Mouse (Mus musculus) cerebellum, adult 9-11 months (tissue): ENCODE results near the gene Nudt8.
"Not testable (repeated sequence)": the region's sequence is repeated elsewhere in the genome, so short reads cannot be mapped to it uniquely, and the experiment has no call there.

ENCODE experiments used
- DNase-seq: peaks from one replicate; pipeline ENCODE4 v3.0.0; 2022

Nudt8 gene

GRCm38 (mm10) chr19:4000119-4000900 lies at the start of gene Nudt8, which contains the start of gene Gm49405:
Gene Nudt8, plus strand, starts transcription at chr19:4000580.
Gene Gm49405, plus strand, starts transcription at chr19:4000626.
- peak; percentile 99 for DNase-seq

DNA sequence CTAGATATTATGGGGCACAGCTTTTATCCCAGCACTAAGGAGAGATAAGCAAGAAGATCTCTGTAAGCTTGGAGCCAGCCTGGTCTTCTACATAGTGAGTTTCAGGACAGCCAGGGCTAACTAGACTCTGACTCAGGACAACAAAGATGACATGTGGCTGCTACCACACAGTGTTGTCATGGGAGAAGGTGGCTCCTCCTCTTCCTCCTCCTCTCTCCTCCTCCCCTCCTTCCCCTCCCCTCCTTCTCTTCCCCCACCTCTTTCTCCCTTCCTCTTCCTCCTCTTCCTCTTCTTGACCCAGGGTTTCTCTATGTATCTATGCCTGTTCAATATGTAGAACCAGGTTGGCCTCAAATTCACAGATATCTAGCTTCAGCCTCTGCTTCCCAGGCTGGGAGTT lies 48.9 kb upstream of the Nudt8 start:
- no peak for DNase-seq

DNA sequence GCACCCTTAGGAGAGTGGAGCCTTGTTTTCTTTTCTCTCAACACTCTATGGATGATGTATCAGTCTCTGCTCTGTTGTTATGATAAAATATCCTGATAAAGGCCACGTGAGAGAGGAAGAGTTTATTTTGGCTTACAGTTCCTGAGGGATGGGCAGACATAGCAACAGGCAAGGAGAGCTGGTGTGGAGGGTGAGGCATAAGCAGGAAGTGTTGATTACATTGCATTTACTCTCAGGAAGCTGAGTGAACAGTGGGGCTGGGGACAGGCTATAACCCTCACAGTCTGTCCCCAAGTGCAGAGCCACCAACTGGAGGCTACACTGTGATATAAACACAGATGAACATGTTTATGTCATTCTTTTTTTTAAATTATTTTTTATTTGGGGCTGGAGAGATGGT lies 48.3 kb upstream of the Nudt8 start:
- no peak for DNase-seq

DNA sequence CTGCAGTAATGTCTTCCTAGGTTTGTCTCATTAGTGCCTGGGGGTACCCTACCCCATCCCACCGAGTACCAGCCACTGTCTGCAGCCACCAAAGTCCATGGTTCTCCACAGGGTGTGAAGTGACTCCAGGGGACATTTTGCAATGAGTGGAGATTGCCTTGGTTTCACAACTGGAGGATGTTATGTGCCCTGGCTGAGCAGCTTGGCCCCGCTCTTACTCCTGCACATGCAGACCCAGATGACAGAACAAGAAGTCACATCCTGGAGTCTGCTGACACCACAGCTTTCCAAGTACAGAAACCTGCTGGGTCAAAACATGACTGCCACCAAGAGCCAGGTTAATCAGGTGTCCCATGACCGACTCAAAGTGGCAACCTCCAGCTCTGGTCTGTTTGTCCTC lies 45.3 kb upstream of the Nudt8 start:
- DNase-seq: no peak

GRCm38 (mm10) chr19:3955804-3956203 lies 44.6 kb upstream of the Nudt8 start:
- no peak for DNase-seq

DNA sequence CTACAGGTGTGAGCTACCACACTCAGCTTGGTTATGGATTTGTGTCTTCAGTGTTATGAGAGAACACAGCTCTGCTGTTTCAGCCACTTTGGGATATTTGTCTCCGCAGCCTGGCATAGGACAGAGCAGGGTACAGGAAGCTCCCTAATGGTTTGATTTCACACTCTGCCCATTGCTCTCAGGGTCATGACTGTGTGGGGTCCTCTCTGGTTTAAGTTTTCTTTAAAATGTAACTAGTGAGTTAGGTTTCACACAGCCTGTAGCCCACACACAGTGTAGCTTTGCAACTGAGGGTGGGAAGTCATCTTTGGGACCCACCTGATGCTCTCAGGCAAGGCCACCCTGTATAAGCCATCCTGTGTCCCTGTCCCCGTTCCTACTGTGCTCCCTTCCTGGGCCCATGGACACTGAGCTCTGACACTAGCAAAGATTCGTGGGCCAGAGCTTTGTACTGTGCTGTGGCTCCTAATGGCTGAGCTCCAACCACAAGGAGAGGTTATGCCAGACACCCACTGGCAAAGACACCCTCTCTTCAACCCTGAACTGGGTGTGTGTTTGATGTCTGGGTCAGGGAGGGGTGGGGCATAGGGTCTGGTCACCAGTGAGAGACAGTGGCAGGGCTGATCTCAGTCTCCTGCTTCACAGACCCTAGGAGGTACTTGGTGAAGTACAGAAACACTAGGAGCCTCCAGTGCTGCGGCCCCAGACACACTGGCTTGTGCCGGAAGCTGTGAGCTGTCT lies 42.9 kb upstream of the Nudt8 start:
- DNase-seq: not testable (repeated sequence)

- no peak for DNase-seq
Measured at GRCm38 (mm10) chr19:3958470-3958869, 41.9 kb upstream of the Nudt8 start, which contains the start of gene Aldh3b3. Gene Aldh3b3, plus strand, starts transcription at chr19:3958645.

DNA sequence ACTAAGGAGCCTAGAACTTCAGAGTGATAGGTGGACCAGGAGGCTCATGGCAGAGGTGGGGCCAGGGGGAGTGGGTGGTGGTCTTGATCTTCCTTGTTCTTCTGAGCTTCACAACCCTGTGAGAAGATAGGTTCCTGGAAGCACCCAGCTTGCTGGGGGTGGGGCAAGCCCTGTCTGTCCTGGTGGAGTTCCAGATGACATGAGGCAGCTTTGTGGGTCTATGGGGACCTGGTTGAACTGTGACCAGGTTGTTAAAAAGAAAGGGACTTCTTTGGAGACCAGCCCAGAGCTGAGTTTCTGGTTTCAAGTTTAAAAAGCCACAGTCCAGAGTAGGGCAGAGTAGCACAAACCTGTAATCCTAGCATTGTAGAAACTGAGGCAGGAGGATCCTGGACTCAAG lies 41.4 kb upstream of the Nudt8 start:
- no peak for DNase-seq

DNA sequence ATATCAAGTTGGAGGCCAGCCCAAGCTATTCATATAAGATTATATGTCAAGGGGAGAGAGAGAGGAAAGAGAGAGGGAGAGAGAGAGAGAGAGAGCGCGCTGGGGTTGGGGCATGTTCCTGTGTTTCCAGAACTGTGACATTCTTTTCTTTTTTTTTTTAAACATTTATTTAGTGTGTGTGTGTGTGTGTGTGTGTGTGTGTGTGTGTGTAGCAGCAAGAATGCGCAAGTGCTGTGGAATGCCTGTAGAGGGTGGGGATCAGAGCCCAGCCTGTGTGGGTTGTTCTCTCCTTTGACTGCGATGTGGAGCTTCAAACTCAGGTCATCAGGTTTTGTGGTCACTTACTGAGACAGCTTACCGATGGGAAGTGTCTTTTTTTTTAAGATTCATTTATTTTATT lies 40.2 kb upstream of the Nudt8 start:
- DNase-seq: no peak

DNA sequence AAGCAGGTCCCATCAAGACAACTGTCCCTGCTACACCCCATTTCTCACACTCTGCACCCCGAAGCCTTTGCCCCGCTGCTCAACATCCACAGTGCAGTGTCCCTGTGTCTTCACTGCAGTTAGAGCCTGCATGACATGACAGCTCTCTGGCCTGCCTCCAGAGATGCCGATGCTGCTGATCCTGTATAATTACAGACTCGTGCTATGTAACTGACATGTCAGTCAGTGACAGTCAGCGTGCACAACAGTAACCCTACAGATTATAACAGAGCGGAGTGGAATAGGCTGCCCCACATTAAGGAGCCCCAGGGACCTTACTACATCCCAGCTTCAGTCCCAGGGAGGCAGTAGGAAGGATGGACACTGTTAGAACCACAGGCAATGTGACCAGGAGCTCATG lies 38.6 kb upstream of the Nudt8 start:
- not testable (repeated sequence) for DNase-seq

DNA sequence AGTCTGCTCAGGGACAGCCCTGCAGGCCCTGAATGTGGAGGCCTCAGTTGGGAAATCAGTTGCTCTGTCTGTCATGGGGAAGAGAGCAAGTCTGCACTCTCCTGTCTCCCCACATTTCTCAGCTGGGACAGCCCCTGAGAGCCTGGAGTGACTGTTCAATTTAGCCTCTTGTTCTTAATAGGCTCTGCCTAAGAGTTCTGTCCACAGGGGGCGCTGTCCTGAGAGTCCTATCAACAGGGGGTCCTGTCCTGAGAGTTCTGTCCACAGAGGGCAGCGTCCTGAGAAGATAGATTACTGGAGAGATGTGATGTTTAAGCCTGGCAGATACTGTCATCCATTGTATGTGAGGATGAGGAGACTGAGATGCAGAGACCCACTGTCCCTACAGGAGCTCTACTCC lies 37.9 kb upstream of the Nudt8 start:
- DNase-seq: no peak

- DNase-seq: no peak
Measured at GRCm38 (mm10) chr19:3964030-3964429, 36.4 kb upstream of the Nudt8 start.

- no peak for DNase-seq
Measured at GRCm38 (mm10) chr19:3966330-3967075, 33.9 kb upstream of the Nudt8 start.

DNA sequence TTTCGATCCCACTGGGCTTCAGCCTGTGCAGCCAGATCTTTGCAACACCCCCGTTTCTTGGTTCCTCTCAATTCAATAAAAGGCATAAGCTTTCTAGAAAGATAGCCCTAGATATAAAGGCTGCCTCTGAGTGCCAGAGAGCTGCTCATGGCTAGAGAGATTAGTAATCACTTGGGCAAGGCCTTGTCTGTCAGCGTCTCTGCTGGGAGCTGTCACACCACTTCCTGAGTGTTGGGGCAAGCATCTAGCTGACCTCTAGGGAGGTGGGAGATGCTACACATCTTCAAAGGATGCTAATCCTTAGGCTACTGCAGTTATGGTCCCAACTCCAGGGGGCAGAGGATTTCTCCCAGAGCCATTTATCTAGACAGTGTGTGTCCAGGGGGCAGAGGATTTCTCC lies 33.1 kb upstream of the Nudt8 start:
- DNase-seq: no peak

GRCm38 (mm10) chr19:3972229-3972628 lies 28.2 kb upstream of the Nudt8 start, which contains the start of gene Aldh3b2:
Gene Aldh3b2, plus strand, starts transcription at chr19:3972328.
- no peak for DNase-seq

DNA sequence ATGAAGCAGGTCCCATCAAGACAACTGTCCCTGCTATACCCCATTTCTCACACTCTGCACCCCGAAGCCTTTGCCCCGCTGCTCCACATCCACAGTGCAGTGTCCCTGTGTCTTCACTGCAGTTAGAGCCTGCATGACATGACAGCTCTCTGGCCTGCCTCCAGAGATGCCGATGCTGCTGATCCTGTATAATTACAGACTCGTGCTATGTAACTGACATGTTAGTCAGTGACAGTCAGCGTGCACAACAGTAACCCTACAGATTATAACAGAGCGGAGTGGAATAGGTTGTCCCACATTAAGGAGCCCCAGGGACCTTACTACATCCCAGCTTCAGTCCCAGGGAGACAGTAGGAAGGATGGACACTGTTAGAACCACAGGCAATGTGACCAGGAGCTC lies 25.8 kb upstream of the Nudt8 start:
- not testable (repeated sequence) for DNase-seq

GRCm38 (mm10) chr19:3975866-3976265 lies 24.5 kb upstream of the Nudt8 start:
- no peak for DNase-seq

- DNase-seq: peak; percentile 81
Measured at GRCm38 (mm10) chr19:3980309-3980708, 20.1 kb upstream of the Nudt8 start.

DNA sequence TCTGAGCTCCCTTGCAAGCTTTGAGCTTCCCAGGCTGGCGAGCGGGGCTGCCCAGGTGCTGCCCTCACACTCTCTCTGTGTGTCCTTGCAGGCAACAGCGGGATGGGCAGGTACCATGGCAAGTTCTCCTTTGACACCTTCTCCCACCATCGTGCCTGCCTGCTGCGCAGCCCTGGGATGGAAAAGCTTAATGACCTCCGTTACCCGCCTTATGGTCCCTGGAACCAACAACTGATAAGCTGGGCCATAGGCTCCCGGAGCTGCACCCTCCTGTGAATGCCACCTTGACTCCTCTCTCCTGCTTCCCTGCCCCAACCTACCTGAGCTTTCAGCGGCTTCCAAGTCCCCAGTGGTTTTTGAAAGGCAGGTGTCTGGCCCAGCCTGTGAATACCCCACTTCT lies 19.5 kb upstream of the Nudt8 start:
- no peak for DNase-seq

DNA sequence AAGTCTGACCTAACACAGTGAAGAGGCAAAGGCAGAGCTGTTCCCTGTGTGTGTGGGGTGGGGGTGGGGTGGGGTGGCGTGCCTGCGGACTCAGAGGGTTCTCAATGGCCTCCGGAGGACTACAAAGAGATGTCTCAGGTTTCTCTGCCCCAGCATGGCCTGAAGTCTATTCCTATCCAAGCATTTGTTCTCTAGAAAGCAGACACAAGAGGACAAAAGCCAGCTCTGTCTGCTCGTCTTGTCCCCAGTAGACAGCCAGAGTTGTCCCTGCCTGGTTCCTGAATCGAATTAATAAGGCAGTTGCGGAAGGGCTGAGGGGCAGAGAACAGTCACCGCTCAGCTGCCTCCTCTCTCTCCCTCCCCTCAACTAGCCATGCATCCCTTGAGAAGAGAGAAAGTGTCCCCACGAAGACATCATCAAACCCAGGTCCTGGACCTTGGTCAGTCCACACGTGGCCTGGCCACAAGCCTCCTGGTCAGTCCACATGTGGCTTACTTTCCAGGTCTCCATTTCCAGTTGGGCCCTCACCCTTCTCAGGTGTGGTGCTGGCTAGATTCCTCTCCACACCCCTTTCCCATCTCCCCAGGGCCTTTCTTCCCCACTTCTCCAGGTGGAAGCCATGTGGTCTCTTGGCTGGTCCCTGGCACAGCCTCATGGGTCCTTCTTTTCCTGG lies 16.7 kb upstream of the Nudt8 start:
- DNase-seq: no peak

- no peak for DNase-seq
Measured at GRCm38 (mm10) chr19:3985261-3985681, 15.1 kb upstream of the Nudt8 start.

GRCm38 (mm10) chr19:3986334-3986733 lies 14.0 kb upstream of the Nudt8 start, which contains the start of gene Acy3:
Gene Acy3, plus strand, starts transcription at chr19:3986570.
- DNase-seq: peak; percentile 33

DNA sequence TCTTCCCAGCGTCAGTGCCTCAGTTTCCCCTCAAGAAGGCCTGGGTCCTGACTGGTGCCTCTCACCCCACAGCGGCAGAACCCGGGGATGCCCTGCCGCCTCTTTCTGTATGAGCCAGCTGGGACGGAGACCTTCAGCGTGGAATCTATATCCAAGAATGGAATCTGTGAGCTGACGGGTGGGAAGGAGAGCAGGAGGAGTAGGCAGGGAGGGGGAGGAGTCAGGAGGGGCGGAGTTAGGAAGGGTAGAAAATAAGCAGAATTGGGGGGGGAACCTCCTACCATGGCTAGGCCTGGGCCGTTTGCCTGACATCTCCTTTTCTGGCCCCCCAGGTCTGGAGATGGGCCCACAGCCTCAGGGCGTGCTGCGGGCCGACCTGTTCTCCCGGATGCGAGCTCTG lies 12.3 kb upstream of the Nudt8 start:
- no peak for DNase-seq
